Mouse (Mus musculus) adrenal gland, adult 2 months (tissue): Measurements from ENCODE around the gene Plcb3. TPM values are rescaled to one million over a fixed set of nuclear protein-coding genes. Genes with fewer than 3 reads are reported as not detected.

Experiments used
- DNase-seq: peaks from one replicate; pipeline ENCODE4 v3.0.0; 2021
- microRNA-seq, 2 experiments: library from miRNA; unstranded; fragments of <30 nt; microRNA quantifications; one replicate each; pipeline ENCODE4 v1.2.0; 2021
- polyA plus RNA-seq: library from polyadenylated mRNA; depleted of rRNA; stranded (reverse); fragments of >200 nt; gene quantifications from 2 replicates; pipeline ENCODE4 v1.2.3, GENCODE M21; 2012; rRNA removed
- total RNA-seq, 2 experiments: library from RNA; stranded (reverse); gene quantifications; 2 replicates each; pipeline ENCODE4 v1.2.3; 2021

The Plcb3 gene
- total and polyA plus RNA-seq, 3 experiments: 34.1 to 69.1 (median 47.8) TPM

GRCm38 (mm10) chr19:6903031-6903430 lies 73.2 kb downstream of the Plcb3 start:
- no peak for DNase-seq

Small RNA genes lying within 50 kb of the gene (microRNA-seq; reads per million reads assigned to microRNA genes)
- 2.9 to 5.0 reads per million in 2 experiments for gene Mir6990

Other genes with a start within 250 kb of the Plcb3 start
- gene Rps6ka4, start 135.8 kb downstream of the Plcb3 start, total RNA-seq: 10 to 100 TPM; 18.1 to 32.3 TPM
- gene Rps6ka4, start 135.8 kb downstream of the Plcb3 start, polyA plus RNA-seq: 48.2 and 49.8 TPM in 2 replicates
- gene Ccdc88b, start 118.3 kb downstream of the Plcb3 start, total RNA-seq: 1 to 10 TPM; 1.9 to 2.1 TPM
- 3.2 and 4.3 TPM in 2 replicates for gene Ccdc88b, start 118.3 kb downstream of the Plcb3 start, polyA plus RNA-seq
- 100 to 1,000 TPM; 103 to 118 TPM for gene Trmt112, start 66.8 kb downstream of the Plcb3 start, total RNA-seq
- gene Trmt112, start 66.8 kb downstream of the Plcb3 start, polyA plus RNA-seq: 197 and 206 TPM in 2 replicates
- gene Prdx5, start 66.4 kb downstream of the Plcb3 start, total RNA-seq: 100 to 1,000 TPM; 297 to 298 TPM
- 90.2 and 91.2 TPM in 2 replicates for gene Prdx5, start 66.4 kb downstream of the Plcb3 start, polyA plus RNA-seq
- 10 to 100 TPM; 29.3 to 62.8 TPM for gene Esrra, start 54.7 kb downstream of the Plcb3 start, total RNA-seq
- gene Esrra, start 54.7 kb downstream of the Plcb3 start, polyA plus RNA-seq: 67.6 and 87.7 TPM in 2 replicates
- gene Catsperz, start 51.1 kb downstream of the Plcb3 start, total RNA-seq: under 1 TPM in 1 of 2 experiments, not detected in 1; 0.58 TPM
- gene Catsperz, start 51.1 kb downstream of the Plcb3 start, polyA plus RNA-seq: not detected in 2 replicates
- under 1 TPM in 1 of 2 experiments, not detected in 1; 0.31 TPM for gene Kcnk4, start 42.0 kb downstream of the Plcb3 start, total RNA-seq
- gene Kcnk4, start 42.0 kb downstream of the Plcb3 start, polyA plus RNA-seq: 0.06 TPM in 1 of 2 replicates, not detected in the other
- gene Bad, start 34.6 kb downstream of the Plcb3 start, total RNA-seq: 10 to 100 TPM; 44.7 to 58.7 TPM
- gene Bad, start 34.6 kb downstream of the Plcb3 start, polyA plus RNA-seq: 91.2 and 102 TPM in 2 replicates
- gene Gpr137, start 34.0 kb downstream of the Plcb3 start, total RNA-seq: 10 to 100 TPM; 47.9 to 51.5 TPM
- 202 and 223 TPM in 2 replicates for gene Gpr137, start 34.0 kb downstream of the Plcb3 start, polyA plus RNA-seq
- 100 to 1,000 TPM; 123 to 288 TPM for gene Ppp1r14b, start 1.5 kb downstream of the Plcb3 start, total RNA-seq
- 156 and 181 TPM in 2 replicates for gene Ppp1r14b, start 1.5 kb downstream of the Plcb3 start, polyA plus RNA-seq
- 100 to 1,000 TPM; 110 to 119 TPM for gene Fkbp2, start 4.0 kb upstream of the Plcb3 start, total RNA-seq
- 31.3 and 35.4 TPM in 2 replicates for gene Fkbp2, start 4.0 kb upstream of the Plcb3 start, polyA plus RNA-seq
- 100 to 1,000 TPM; 109 to 131 TPM for gene Vegfb, start 11.2 kb upstream of the Plcb3 start, total RNA-seq
- gene Vegfb, start 11.2 kb upstream of the Plcb3 start, polyA plus RNA-seq: 149 and 263 TPM in 2 replicates
- 10 to 100 TPM; 42.6 to 50.7 TPM for gene Dnajc4, start 16.1 kb upstream of the Plcb3 start, total RNA-seq
- 43.0 and 47.5 TPM in 2 replicates for gene Dnajc4, start 16.1 kb upstream of the Plcb3 start, polyA plus RNA-seq
- 10 to 100 TPM; 28.3 to 40.7 TPM for gene Nudt22, start 19.6 kb upstream of the Plcb3 start, total RNA-seq
- 122 and 130 TPM in 2 replicates for gene Nudt22, start 19.6 kb upstream of the Plcb3 start, polyA plus RNA-seq
- gene Trpt1, start 19.7 kb upstream of the Plcb3 start, total RNA-seq: 10 to 100 TPM; 11.5 to 16.3 TPM
- 18.1 and 20.3 TPM in 2 replicates for gene Trpt1, start 19.7 kb upstream of the Plcb3 start, polyA plus RNA-seq
- gene Fermt3, start 43.0 kb upstream of the Plcb3 start, total RNA-seq: 1 to 10 TPM; 6.7 to 7.1 TPM
- gene Fermt3, start 43.0 kb upstream of the Plcb3 start, polyA plus RNA-seq: 10.4 and 10.8 TPM in 2 replicates
- 100 to 1,000 TPM; 175 to 323 TPM for gene Stip1, start 63.5 kb upstream of the Plcb3 start, total RNA-seq
- gene Stip1, start 63.5 kb upstream of the Plcb3 start, polyA plus RNA-seq: 22.8 and 43.0 TPM in 2 replicates
- 10 to 100 TPM; 56.4 to 65.1 TPM for gene Macrod1, start 80.3 kb upstream of the Plcb3 start, total RNA-seq
- 134 and 138 TPM in 2 replicates for gene Macrod1, start 80.3 kb upstream of the Plcb3 start, polyA plus RNA-seq
- 1 to 10 TPM; 2.1 to 9.2 TPM for gene Flrt1, start 129.3 kb upstream of the Plcb3 start, total RNA-seq
- 0.79 and 2.9 TPM in 2 replicates for gene Flrt1, start 129.3 kb upstream of the Plcb3 start, polyA plus RNA-seq
- 100 to 1,000 TPM; 130 to 138 TPM for gene Otub1, start 229.8 kb upstream of the Plcb3 start, total RNA-seq
- 139 and 141 TPM in 2 replicates for gene Otub1, start 229.8 kb upstream of the Plcb3 start, polyA plus RNA-seq
- gene Cox8a, start 241.1 kb upstream of the Plcb3 start, total RNA-seq: 1,000 to 10,000 TPM; 1,087 to 1,191 TPM
- 2,774 and 3,841 TPM in 2 replicates for gene Cox8a, start 241.1 kb upstream of the Plcb3 start, polyA plus RNA-seq